Mouse (Mus musculus): ENCODE measurements at regions not wholly inside any gene's neighbourhood (a gene's known extent, or its start where the extent isn't known, plus 50 kb on each side); places are given as distances from the start of the nearest gene placed in this dataset.
"Not testable (repeated sequence)": the region's sequence is repeated elsewhere in the genome, so short reads cannot be mapped to it uniquely, and the experiment has no call there.

- no peak for DNase-seq (ENCODE audit: low spot score in 2 of 2)
Measured at GRCm38 (mm10) chr12:114564329-114564728, 1020.6 kb downstream of the Adam6a start.

- no peak for DNase-seq (ENCODE audit: low spot score in 2 of 2)
Measured at GRCm38 (mm10) chr12:114583371-114583770, 1039.7 kb downstream of the Adam6a start.

- DNase-seq (ENCODE audit: low spot score in 2 of 2) = no peak
Measured at GRCm38 (mm10) chr12:114587227-114587626, 1043.5 kb downstream of the Adam6a start.

- no peak for DNase-seq (ENCODE audit: low spot score in 2 of 2)
Measured at GRCm38 (mm10) chr12:114597672-114598071, 1054.0 kb downstream of the Adam6a start.

- DNase-seq (ENCODE audit: low spot score in 2 of 2) = no peak
Measured at GRCm38 (mm10) chr12:114609171-114609570, 1065.5 kb downstream of the Adam6a start.

GRCm38 (mm10) chr12:114612108-114612507 lies 1068.4 kb downstream of the Adam6a start:
- no peak for DNase-seq (ENCODE audit: low spot score in 2 of 2)

- no peak for DNase-seq (ENCODE audit: low spot score in 2 of 2)
Measured at GRCm38 (mm10) chr12:114615179-114615578, 1071.5 kb downstream of the Adam6a start.

GRCm38 (mm10) chr12:114615712-114616111 lies 1072.0 kb downstream of the Adam6a start:
- DNase-seq (ENCODE audit: low spot score in 2 of 2) = no peak

GRCm38 (mm10) chr12:114641089-114641488 lies 1097.4 kb downstream of the Adam6a start:
- DNase-seq (ENCODE audit: low spot score in 2 of 2) = no peak

- no peak for DNase-seq (ENCODE audit: low spot score in 2 of 2)
Measured at GRCm38 (mm10) chr12:114646372-114646771, 1102.7 kb downstream of the Adam6a start.

- not testable (repeated sequence) for DNase-seq (ENCODE audit: low spot score in 2 of 2)
Measured at GRCm38 (mm10) chr12:114650432-114651101, 1106.9 kb downstream of the Adam6a start.

GRCm38 (mm10) chr12:114657134-114657533 lies 1113.4 kb downstream of the Adam6a start:
- DNase-seq (ENCODE audit: low spot score in 2 of 2) = not testable (repeated sequence)

Data from urinary bladder, adult 18-20 months (tissue).